Mouse (Mus musculus): Measurements from ENCODE around the gene Specc1. TPM values are rescaled to one million over a fixed set of nuclear protein-coding genes. Genes with fewer than 3 reads are reported as not detected.

Specc1 gene
- total RNA-seq, 1 experiment from 2014 or later = 19.6 TPM

DNA sequence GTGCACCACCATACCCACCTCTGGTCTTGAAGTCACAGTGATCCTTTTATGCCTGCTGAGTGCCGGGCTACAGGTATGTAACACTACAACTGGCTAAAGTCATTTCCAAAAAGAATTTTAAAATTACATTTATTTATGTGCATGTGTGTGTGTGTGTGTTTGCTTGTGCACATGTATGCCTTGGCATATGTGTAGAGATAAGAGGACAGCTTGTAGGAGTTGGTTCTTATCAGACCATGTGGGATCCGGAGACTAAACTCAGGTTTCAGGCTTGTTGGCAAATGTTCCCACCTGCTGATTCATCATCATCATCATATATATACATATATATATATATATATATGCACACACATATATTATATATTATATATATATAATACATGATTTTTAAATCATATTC, 12.3 kb downstream of the Specc1 start:
- no peak for DNase-seq

DNA sequence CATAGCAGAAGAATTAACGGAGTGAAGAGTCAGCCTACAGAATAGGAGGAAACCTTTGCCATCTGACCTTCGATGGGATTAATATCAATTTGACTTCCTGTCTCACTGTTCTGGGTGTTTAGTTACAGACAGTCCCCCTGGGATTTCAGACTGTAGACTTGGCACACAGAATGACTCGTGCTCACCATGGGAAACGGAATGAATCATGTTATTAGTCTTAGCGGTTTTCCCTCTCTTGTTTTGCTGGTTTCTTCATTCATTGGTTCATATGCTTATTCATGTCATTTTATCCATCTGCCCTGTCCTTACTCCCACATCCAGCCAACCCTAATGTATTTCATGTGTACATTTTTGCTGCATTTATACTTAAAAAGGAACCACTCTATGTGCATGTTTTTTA, 14.3 kb downstream of the Specc1 start:
- peak; percentile 31 for DNase-seq

DNA sequence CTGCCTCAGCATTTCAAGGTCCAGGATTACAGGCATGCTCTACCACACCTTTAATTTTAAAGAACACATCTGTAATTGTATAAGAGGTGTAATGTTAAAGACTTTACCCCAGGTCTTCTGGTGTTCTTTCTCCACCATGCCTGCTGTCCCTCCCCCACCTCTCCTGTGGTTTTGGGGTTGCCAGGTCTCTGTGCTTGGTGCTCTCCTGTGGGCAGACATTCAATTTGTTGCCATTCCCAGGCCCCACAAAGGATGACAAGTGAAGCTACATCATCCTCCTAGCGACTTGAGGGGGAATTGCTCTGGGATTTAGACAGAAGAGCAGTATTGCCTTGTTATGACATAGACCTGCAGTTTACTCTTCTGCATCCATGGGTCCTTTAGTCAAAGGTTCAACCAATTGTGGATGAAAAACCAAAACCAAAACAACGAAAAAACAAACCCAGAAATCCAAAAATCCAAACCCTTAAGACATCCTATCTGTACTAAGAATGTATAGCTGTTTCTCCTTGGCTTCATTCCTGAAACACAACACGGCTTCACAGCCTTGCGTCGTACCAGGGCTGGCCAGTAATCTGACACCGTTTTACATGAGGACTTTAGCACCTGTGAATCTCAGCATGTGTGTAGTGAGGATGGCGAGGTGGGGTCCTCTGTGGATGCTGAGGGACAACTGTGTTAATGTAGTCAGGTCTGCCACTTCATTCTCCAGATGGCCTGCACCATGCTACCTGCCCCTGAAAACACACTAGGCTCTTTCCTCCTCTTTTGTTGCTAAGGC, 15.1 kb downstream of the Specc1 start:
- DNase-seq = no peak

DNA sequence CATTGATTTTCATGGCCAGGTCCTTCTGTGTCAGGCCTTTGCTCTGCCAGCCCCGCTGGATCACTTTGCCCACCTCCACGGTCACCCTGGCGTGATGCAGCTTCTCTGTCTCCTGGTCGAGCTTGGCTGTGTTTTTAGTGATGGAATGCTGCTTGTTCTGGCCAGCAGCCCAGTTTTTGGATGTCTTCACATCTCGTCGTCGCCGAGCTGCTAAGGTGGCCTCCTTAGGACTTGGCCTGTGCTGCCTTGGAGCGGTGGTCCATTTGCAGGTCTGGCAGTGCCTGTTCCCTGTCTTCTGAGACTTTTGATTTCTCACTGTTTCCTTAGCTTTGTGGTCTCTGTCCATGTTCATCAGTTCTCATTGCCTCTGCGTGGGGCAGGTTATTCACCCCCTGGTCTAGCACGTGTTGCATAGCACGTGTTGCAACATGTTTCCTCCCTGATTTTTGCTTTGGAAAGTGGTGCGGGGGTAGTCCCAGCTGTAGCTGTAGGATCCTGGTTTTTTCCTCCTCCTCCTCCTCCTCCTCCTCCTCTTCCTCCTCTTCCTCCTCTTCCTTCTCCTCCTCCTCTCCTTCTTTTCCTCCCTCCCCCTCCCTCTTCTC, 17.6 kb downstream of the Specc1 start:
- DNase-seq = no peak

DNA sequence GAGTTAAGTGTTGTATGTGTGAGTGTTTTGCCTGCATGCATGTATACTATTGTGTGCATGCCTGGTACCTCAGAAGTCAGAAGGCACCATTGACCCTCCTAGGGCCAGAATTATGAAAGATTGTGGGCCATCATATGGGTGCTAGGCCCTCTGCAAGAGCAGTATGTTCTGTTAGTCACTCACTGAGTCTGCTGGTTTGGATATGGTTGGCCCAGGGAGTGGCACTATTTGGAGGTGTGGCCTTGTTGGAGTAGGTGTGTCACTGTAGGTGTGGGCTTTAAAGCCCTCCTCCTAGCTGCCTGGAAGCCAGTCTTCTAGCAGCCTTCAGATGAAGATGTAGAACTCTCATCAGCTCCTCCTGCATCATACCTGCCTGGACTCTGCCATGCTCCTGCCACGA, 19.2 kb downstream of the Specc1 start:
- no peak for DNase-seq

DNA sequence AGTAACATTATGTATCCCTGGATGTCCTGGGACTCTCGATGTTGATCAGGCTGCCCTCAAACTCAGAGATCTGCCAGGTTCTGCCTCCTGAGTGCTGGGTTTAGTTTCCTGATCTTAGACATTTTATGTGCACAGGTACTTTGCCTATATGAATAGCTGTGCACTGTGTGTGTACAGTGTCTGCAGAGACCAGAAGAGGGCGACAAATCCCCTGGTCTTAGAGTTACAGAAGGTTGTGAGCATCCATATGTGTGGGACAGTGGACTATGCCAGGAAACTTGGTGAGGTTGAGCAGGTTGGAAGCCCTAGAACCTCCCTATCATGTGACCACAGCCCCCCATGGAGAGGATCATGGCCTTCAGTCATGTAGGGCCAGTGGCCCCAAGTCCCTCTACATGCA, 24.7 kb downstream of the Specc1 start:
- DNase-seq = no peak

DNA sequence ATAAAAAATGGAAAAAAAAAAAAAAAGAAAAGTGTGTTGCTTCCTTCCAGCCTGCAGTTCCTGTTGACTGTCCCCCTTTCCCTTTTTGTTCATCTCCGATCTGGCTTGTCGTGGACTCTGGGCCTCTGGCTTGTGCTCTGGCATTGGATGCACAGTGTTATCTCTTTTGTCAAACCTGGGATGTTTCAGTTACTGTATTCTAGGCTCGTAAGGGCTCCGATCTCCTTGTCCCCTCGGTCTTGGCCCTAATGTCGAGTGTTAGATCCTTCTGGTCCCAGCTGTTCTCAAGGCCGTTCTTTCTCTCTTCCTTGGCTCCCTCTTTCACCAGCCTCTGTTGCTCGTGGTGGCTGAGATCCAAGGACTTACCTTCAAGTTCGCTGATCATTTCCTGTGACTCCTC, 26.3 kb downstream of the Specc1 start:
- DNase-seq = no peak

DNA sequence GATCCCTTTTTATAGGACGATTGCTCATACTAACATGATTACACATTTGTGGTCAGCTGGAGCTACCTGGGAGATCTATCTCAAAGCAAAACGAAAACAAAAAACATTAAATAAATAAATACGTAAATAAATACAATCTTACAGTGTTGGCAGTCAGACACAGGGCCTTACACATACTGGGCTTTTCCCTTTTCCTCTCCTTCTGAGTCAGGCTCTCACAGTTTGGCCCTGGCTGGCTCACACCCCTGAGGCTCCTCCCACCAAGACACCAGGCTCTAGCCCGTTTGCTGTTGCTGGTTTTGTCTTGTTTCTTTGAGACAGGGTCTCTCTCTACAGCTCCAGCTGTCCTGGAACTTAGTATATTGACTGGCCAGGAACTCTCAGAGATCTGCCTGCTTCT, 30.4 kb downstream of the Specc1 start:
- DNase-seq = no peak

DNA sequence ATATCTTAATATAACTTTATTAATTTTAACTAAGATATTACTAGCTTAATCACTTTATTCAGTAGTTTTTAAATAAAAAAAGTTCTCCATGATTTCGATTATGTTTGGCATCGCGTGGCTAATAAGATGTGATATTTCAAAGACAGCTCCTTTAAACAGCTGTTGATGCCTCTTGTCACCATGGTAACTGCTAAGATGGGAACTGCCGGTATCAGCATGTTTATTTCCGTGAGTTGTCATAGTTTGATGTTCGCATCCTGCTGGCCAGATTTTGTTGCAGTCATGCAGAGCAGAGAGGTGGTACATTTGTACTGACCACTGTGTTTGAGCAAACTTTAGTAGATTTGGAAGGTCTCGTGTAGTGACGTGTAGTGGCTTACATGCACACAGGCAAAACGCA, 33.1 kb downstream of the Specc1 start:
- DNase-seq = no peak

DNA sequence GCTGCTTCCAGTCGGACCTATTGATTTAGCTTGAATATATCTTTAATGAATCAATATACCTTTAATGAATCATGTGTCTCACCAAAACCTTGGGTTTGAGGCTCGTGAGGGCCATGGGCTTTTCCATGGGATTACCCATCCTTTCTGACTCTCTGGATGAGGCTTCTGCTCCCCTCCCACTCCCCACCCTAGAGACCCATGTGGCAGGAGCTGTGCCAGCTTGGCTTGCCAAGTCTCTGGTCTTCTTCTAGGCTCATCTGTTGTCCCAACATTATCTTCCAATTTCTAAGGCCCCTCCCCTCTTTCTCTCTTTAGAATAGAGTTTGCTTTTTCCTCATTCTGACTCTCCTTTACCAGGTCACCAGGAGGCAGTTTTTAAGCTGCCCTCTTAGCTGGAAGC, 35.0 kb downstream of the Specc1 start:
- no peak for DNase-seq

DNA sequence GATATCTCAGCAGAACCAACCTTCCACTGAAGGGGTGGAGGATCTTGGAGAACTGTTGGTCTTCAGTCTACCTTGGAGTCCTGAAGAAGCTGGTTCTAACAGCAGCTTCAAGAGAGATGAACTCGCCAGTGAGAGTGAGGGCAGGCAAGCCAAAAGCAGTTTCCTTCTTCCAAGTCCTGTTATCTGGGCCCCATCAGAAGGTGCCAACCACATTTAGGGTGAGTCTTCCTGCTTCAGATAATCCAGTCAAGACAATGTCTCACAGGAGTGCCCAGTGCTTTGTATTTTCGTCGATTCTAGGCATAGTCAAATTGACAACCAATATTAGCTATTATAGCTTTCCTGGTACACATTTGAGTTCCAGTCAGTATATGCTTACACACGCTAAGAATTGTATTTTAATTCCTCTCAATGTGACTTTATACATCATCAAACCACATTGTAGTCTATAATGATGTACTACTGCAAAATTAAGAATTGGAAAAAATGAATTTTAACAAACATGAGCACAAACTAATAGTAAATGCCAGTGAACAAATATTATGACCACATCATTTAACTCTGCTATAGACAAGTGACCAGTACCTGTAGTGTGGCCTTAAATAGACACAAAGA, 36.2 kb downstream of the Specc1 start:
- DNase-seq = no peak

DNA sequence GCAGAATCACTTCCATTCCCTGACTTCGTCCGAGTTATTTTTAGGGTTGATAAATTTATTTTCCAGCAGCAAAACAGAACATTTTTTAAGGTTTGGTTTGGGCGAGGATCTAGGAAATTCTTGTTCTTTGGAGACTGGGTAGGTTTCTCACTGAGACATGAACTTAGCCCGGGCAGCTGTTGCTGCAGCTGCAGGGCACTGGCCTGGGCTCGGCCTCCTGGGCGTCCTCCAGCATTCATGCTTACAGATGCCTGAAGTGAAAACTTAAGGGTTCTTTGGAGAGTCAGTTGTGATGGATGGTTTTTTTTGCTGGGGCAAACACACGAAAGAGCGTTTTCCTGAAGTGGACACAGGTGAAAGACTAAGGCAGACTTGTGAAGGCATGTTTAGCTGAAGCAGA, 42.9 kb downstream of the Specc1 start:
- no peak for DNase-seq

DNA sequence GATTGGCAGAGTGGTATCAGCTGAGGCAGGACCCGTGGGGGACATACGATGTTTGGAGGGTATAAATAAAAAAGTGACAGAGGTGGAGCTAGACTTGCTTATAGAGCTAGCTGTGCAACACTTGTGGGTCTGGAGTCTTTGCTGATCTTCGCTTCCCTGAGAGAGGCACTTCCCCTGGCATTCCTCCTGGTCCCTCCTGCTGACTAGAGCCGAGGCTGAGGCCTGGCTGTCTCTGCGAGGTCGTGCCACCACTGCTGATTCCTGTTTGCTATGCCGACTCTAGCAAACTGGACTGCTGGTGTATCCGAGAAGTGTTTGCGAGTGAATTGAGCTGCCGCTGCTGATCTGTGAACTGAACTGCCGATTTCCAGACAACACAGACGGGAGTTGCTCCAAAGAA, 43.5 kb downstream of the Specc1 start:
- DNase-seq = no peak

DNA sequence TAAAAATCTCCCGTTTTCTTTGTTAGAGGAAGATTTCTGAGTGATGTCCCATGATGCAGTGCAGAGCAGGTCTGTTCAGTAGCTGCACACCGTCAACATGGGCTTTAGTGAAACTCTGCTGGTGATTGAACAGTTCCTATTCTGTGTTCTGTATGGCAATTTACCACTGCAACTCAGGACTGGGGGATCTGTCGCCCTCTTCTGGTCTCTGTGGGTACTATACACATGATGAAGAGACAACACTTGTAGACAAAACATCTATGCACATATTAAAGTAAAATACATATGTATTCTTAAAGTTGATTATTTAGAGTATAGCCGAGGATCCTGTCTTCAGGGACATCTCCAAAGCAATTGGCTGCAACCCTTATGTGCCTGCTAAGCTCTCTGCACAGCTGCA, 45.4 kb downstream of the Specc1 start:
- no peak for DNase-seq

DNA sequence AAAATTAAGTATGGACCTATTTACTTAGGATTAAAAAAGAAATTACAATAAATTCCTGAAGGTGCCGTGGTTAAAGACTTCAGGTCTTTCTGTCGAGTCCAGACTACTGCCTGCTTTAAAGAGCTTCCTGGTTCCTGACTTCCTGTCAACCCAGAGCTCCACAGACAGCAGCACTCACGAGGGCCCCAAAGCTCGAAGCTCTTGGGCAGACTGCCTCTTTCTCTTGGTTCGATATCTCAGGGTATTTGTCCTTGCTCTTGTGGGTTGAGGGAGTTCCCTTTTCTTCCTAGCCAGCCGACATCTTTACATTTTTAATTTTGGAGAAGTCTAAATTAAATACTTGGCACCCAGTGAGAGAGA, 48.3 kb downstream of the Specc1 start:
- no peak for DNase-seq

DNA sequence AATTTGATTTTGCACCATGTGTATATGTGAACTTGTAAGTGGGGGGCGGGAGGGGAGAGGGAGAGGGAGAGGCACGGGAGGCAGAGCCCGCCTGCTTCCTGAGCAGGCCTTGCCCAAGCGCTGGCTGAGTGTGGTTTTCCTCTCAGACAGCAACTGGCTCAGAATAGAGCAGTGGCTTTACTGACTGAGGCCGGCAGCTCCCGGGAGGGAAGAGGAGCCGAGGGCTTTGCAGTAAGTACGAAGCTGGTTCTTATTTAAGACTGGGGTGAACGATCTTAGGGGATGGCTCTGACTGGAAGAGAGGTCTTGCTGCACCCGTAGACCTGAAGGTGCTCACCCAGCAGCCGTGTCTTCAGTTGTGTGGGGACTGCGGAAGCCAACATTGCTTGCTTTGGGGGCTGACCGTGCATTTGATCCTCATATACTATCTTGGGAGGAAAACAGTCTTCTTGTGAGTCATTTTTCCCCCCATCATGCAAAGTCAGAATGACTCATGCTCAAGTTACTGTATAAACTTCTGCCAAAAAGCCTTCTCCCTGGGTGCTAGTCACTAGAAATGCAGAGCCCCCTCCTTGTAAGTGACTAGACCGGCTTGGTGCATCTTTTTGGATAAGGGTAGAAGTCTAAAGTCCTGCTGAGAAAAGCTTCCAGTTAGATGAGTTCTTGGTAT, 48.8 kb downstream of the Specc1 start:
- peak; percentile 44 for DNase-seq

DNA sequence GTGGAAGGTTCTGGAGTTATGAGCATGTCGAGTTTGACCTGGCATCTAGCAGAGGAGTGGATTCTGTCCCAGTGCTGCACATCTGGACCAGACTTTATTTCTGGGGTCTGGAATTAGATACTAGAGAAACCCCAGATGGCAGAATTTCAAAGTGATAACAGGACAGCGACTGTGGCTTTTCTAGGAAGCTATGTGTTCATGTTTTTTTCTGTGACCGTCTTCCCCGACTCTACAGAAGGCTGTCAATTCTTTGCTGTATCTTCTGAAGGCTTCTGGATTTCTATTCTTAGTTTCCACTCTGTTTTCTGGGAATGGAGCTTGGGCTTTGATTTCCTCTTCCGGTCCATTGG, 49.3 kb downstream of the Specc1 start:
- no peak for DNase-seq

DNA sequence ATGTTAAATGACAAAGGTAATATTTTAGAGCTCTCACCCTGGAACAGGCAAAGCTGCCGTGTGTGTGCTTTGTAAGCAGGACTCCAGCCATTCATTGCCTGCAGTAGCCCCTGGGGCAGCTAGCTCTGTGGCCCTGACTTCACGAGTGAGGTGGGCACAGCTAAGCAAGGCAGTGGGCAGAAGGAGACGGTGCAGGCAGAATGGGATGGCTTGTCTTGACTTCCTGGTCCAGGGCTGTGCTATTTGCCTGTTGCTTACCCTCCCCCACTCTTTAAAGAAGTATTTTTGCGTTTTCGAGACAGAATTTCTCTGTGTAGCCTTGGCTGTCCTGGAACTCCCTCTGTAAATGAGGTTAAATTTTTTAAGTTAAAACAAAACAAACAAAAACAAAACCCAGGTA, 50.1 kb downstream of the Specc1 start:
- no peak for DNase-seq

DNA sequence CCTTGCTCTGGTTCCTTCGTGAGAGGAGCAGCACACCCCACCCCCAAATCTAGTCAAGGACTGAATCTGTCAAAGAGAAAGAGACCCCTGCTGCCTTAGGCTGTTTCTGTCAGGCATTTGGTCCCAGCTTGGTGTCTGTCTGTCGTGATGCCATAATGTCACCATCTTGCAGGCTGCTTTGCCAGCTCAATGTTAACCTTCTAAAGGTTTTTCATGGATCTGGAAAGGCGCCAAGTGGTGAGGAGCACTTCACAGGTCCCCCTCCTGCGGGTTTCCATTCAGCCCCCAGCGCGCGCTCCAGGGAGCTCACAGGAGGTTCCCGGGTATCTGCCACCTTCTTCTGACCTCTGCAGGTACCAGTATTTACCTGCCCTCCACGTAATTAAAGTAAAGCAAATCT, 51.4 kb downstream of the Specc1 start:
- no peak for DNase-seq

DNA sequence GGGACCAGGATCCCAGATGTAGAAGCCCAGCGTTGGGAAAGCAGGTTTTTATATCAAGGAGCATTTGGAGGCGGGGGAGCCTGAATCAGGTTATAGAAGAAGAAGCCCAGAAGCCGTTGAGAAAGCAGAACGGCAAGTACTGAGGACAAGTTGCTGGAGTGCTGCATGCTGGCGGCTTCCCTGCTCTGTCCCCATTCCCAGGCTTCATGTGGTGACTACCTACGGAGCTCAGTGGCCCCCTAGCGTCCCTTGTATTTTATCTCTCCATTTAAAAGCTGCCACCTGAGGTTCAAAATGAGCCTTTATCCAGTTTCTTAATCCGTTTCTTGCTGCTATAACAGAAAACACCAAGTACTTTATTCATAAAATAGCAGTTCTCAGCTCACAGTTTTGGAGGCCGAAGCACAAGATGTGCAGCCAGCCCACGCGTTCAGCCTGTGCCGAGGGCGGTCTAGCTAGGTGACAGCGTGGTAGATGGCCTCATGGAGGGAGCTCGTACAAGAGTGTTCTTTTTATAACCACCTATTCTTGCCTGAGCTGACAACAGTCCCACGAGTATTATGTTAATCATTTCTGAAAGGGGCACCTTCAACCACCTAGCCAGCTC, 54.2 kb downstream of the Specc1 start:
- no peak for DNase-seq

DNA sequence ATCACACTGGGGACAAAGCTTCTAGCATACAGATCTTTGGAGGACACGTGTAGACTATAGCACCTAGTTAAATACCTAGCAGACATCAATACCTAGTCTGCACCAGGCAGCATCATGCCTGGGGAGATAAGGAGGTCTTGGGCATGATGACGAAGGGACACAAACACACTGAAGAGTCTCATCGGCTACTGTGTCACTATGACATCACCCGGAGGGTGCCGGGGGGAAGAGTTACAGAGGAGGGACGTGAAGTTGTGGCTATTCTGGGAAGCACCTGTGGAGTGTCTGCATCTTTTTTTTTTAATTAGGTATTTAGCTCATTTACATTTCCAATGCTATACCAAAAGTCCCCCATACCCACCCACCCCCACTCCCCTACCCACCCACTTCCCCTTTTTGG, 55.5 kb downstream of the Specc1 start:
- no peak for DNase-seq

DNA sequence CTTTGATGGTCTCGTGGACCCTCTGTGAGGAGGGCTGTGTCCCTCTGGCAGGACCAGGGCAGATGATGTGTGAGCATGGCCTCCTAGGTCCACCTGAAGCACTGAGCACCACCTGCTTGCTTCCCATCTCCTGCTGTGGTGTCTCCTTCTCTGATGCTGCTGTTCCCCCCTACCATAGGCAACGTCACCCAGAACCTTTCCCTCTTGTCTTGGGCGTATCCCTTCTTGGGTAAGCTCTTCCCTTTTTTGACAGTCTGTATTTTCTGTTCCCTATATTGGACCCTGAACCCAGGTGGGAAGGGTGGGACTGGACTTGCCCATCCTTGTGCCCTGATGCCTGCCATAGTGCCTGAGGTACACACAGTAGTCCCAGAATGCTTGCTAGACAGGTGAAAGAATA, 56.9 kb downstream of the Specc1 start:
- no peak for DNase-seq

DNA sequence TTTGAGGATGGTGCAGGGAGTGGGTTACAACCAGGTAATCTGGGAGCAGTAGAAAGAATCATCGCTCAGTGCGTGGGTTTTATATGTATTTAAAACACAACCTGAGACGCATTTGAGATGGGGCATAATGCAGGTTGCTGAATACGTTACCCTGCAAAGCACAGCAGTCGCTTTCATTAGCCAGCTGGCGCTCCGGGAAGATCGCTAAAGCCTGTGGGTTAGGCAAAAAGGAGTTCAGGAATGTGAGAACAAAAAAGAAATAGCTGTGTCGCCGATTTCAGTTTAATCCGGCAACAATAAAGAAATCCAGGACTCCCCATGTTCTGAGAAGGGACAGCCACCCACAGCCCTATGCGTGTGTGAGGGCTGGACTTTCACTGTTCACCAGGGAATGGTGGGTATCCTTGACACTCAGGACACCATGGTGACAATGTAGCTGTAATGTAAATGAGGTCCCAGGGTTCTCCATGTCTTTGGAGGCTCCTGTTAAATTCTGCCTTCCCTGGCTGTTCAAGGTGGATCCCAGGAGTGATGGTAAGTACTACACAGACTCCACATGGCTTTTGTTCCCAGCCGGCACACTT, 58.6 kb downstream of the Specc1 start:
- no peak for DNase-seq

Measured in adrenal gland, postnatal 14 days (tissue).